Mouse (Mus musculus) stomach, embryonic 14.5 days (tissue): ENCODE results near the gene Olfr1045. TPM values are rescaled to one million over a fixed set of nuclear protein-coding genes. Genes with fewer than 3 reads are reported as not detected.
"Not testable (repeated sequence)": the region's sequence is repeated elsewhere in the genome, so short reads cannot be mapped to it uniquely, and the experiment has no call there.

Experiments used
- ATAC-seq: fragments of 200-750 bp; cut with Nextera tagmentation; 2 replicates; pipeline ENCODE4 v1.8.0; 2017; ENCODE audit warnings: low read depth, moderate TSS enrichment; ENCODE audit not compliant: insufficient number of reproducible peaks, insufficient read depth, low FRiP score
- H3K27ac ChIP-seq: fragments of 300-500 bp; sonication (generic); 2 replicates; pipeline ENCODE4 v1.5.1; 2014; ENCODE audit warnings: mild to moderate bottlenecking, low read length, moderate library complexity, mixed read lengths
- H3K27me3 ChIP-seq: fragments of 300-500 bp; sonication (generic); 2 replicates; pipeline ENCODE4 v1.6.1; 2014; ENCODE audit warnings: low read length, control low read depth, mixed read lengths; ENCODE audit not compliant: control insufficient read depth, insufficient read depth
- H3K36me3 ChIP-seq: fragments of 300-500 bp; sonication (generic); 2 replicates; pipeline ENCODE4 v1.6.1; 2014; ENCODE audit warnings: mild to moderate bottlenecking, control low read depth, low read length, moderate library complexity, mixed read lengths; ENCODE audit not compliant: control insufficient read depth, insufficient read depth
- H3K4me1 ChIP-seq: fragments of 300-500 bp; sonication (generic); 2 replicates; pipeline ENCODE4 v1.6.1; 2014; ENCODE audit warnings: low read length, control low read depth, mixed read lengths; ENCODE audit not compliant: control insufficient read depth, insufficient read depth
- H3K4me2 ChIP-seq: fragments of 300-500 bp; sonication (generic); replicated peaks from 2 replicates; pipeline ENCODE4 v1.6.1; 2014; ENCODE audit warnings: low read depth, low read length, control low read depth
- H3K4me3 ChIP-seq: fragments of 300-500 bp; sonication (generic); 2 replicates; pipeline ENCODE4 v1.5.1; 2014; ENCODE audit warnings: low read depth, low read length, control low read depth
- H3K9ac ChIP-seq: fragments of 300-500 bp; sonication (generic); replicated peaks from 2 replicates; pipeline ENCODE4 v1.6.1; 2014; ENCODE audit warnings: low read depth, mild to moderate bottlenecking, control low read depth, low read length, moderate library complexity, mixed read lengths
- H3K9me3 ChIP-seq: fragments of 300-500 bp; sonication (generic); 2 replicates; pipeline ENCODE4 v1.6.1; 2016; ENCODE audit warnings: low read depth, low read length, control low read depth; ENCODE audit not compliant: control insufficient read depth
- WGBS: fragments of 180-500 bp; shearing (Covaris S2); extraction: QIAGEN DNeasy Blood & Tissue Kit; methylation state at CpG from one replicate; pipeline ENCODE4 v1.1.7; 2014; 5-methylcytosine and 5-hydroxymethylcytosine counted together
- polyA plus RNA-seq: library from polyadenylated mRNA; unstranded; fragments of >200 nt; fragmentation: Nextera tagmentation; extraction: Ambion mirVana; gene quantifications from 2 replicates; pipeline ENCODE4 v1.2.1, GENCODE M21; 2014

Olfr1045 gene
- not detected in 2 replicates for polyA plus RNA-seq

DNA sequence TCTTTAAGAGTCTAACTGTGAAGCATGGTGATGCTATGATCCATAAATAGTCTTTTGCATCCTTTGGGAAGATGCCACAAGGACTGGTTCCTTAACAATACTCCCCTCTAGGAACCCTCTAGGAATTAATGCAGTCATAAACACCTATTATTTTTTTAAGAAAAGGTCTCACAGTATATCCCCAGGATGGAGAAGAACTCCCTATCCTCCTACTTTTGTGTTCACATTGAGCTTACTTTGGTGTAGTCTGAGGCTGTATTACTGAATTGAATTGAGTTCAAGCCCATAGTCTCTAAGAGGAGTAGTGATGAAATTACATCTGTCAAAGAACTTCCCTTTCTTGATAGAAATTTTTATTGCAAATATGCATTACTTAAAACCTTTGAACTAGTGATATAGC is at the start of gene Olfr1045:
Gene Olfr1045 (minus strand): TSS at position 101 of the 400 bp plus-strand sequence.
- no peaks in the 10 kb centered on the region for H3K36me3 ChIP-seq
- no peak within 1 kb of the TSS for H3K9ac ChIP-seq
- H3K27ac ChIP-seq, result no peak within 1 kb of the TSS
- no peak within 1 kb of the TSS for H3K4me2 ChIP-seq
- no peaks in the 10 kb centered on the region for H3K27me3 ChIP-seq
- H3K4me3 ChIP-seq, result no peak within 1 kb of the TSS
- no peak for ATAC-seq
- no peaks in the 10 kb centered on the region for H3K9me3 ChIP-seq
- H3K4me1 ChIP-seq, result no peaks in the 10 kb centered on the region

- H3K27ac ChIP-seq, result no peak within 1 kb of the TSS
- no peaks in the 10 kb centered on the region for H3K4me1 ChIP-seq
- H3K36me3 ChIP-seq, result no peaks in the 10 kb centered on the region
- H3K27me3 ChIP-seq, result no peaks in the 10 kb centered on the region
- no peak within 1 kb of the TSS for H3K9ac ChIP-seq
- H3K4me3 ChIP-seq, result no peak within 1 kb of the TSS
- no peak within 1 kb of the TSS for H3K4me2 ChIP-seq
- ATAC-seq, result no peak
- H3K9me3 ChIP-seq, result no peaks in the 10 kb centered on the region
Measured at GRCm38 (mm10) chr2:86240189-86240588, 37.4 kb upstream of the Olfr1045 start, which contains the start of gene Olfr1048. Gene Olfr1048 (minus strand): TSS chr2:86240289.

DNA sequence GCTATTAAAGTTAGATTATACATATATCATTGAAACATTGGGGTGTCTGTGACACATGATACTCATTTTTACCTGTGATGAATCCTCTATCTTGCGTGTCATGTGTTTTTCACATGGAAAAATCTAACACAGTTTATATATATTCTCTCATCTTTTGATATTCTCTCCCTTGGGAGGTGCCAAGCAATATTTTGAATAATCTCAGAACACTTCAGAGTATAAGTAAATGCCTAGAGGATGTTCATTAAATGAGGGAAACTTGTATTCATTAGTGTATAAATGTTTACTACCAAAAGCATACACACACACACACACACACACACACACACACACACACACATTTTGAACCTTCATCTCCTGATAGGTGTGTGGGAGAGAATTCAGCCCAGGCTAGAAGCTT is 28.5 kb upstream of the Olfr1045 start, which contains the start of gene Olfr1047:
Gene Olfr1047 (minus strand): TSS at position 101 of the 400 bp plus-strand sequence.
- H3K9me3 ChIP-seq, result no peaks in the 10 kb centered on the region
- ATAC-seq, result no peak
- H3K4me1 ChIP-seq, result no peaks in the 10 kb centered on the region
- H3K27ac ChIP-seq, result no peak within 1 kb of the TSS
- no peak within 1 kb of the TSS for H3K9ac ChIP-seq
- H3K36me3 ChIP-seq, result no peaks in the 10 kb centered on the region
- no peaks in the 10 kb centered on the region for H3K27me3 ChIP-seq
- H3K4me2 ChIP-seq, result no peak within 1 kb of the TSS
- H3K4me3 ChIP-seq, result no peak within 1 kb of the TSS
- 85% methylated on average over 1 of the region's 1 CpGs for WGBS

GRCm38 (mm10) chr2:86219214-86219613 is 16.4 kb upstream of the Olfr1045 start, which contains the start of gene Olfr1046:
Gene Olfr1046 (minus strand): TSS chr2:86219314.
- WGBS, result 75% methylated on average over 2 of the region's 2 CpGs
- H3K4me3 ChIP-seq, result no peak within 1 kb of the TSS
- no peak within 1 kb of the TSS for H3K9ac ChIP-seq
- no peaks in the 10 kb centered on the region for H3K36me3 ChIP-seq
- H3K27ac ChIP-seq, result no peak within 1 kb of the TSS
- no peak for ATAC-seq
- H3K4me1 ChIP-seq, result no peaks in the 10 kb centered on the region
- H3K4me2 ChIP-seq, result no peak within 1 kb of the TSS
- no peaks in the 10 kb centered on the region for H3K9me3 ChIP-seq
- H3K27me3 ChIP-seq, result no peaks in the 10 kb centered on the region

GRCm38 (mm10) chr2:86195863-86196262 is 6.9 kb downstream of the Olfr1045 start:
- no peaks in the 10 kb centered on the region for H3K9me3 ChIP-seq
- no peaks in the 10 kb centered on the region for H3K27me3 ChIP-seq
- H3K4me3 ChIP-seq, result no peak overlapping the region
- no peak overlapping the region for H3K27ac ChIP-seq
- WGBS, result 54% methylated on average over 1 of the region's 1 CpGs
- no peaks in the 10 kb centered on the region for H3K4me1 ChIP-seq
- H3K4me2 ChIP-seq, result no peak overlapping the region
- ATAC-seq, result no peak
- H3K36me3 ChIP-seq, result no peaks in the 10 kb centered on the region
- H3K9ac ChIP-seq, result no peak overlapping the region

- no peak within 1 kb of the TSS for H3K4me3 ChIP-seq
- no peak for ATAC-seq
Measured at GRCm38 (mm10) chr2:86185583-86185982, 17.2 kb downstream of the Olfr1045 start, which contains the start of gene Olfr52. Gene Olfr52 (minus strand): TSS chr2:86185683.

GRCm38 (mm10) chr2:86179950-86180349 is 22.9 kb downstream of the Olfr1045 start:
- Histone ChIP-seq H3K27me3 (no peaks in the 10 kb centered on the region), H3K27ac (no peak overlapping the region), H3K36me3 (no peaks in the 10 kb centered on the region), H3K4me3 (no peak overlapping the region), H3K9me3 (no peaks in the 10 kb centered on the region), H3K9ac (no peak overlapping the region), H3K4me2 (no peak overlapping the region), H3K4me1 (no peaks in the 10 kb centered on the region)
- no peak for ATAC-seq
- WGBS, result 70% methylated on average over 3 of the region's 3 CpGs

More at GRCm38 (mm10) chr2:86185583-86185982, 17.2 kb downstream of the Olfr1045 start, which contains the start of gene Olfr52:
- no peaks in the 10 kb centered on the region for H3K9me3 ChIP-seq
- H3K9ac ChIP-seq, result no peak within 1 kb of the TSS
- H3K27me3 ChIP-seq, result no peaks in the 10 kb centered on the region
- no peaks in the 10 kb centered on the region for H3K4me1 ChIP-seq
- H3K36me3 ChIP-seq, result no peaks in the 10 kb centered on the region
- H3K27ac ChIP-seq, result no peak within 1 kb of the TSS
- H3K4me2 ChIP-seq, result no peak within 1 kb of the TSS

DNA sequence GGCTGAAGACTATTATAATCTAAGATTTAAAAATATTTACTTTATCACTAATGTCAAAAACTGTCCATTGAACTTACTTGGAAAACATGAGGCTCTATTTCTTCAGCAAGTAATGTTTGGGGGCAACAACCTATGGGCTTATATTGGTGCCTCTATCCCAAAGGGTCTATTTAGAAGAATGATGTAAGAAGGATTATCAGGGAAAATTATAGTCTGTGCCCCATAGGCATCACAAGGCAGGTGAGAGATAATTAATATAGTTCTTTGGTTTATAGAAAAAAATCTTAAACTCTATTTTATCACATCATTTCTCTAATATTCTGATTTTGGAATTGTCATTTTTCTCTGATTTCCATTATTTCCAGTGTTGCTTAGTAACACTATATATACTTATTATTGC is 25.1 kb downstream of the Olfr1045 start, which contains the start of gene Olfr1044:
Gene Olfr1044 (minus strand): TSS at position 101 of the 400 bp plus-strand sequence.
- Histone ChIP-seq H3K27me3 (no peaks in the 10 kb centered on the region), H3K36me3 (no peaks in the 10 kb centered on the region), H3K9ac (no peak within 1 kb of the TSS), H3K4me2 (no peak within 1 kb of the TSS), H3K27ac (no peak within 1 kb of the TSS), H3K4me1 (no peaks in the 10 kb centered on the region), H3K9me3 (no peaks in the 10 kb centered on the region), H3K4me3 (no peak within 1 kb of the TSS)
- no peak for ATAC-seq

- not testable (repeated sequence) for H3K4me1 ChIP-seq, H3K36me3 ChIP-seq, H3K27me3 ChIP-seq, H3K4me2 ChIP-seq, H3K9ac ChIP-seq, ATAC-seq, H3K27ac ChIP-seq, H3K9me3 ChIP-seq, H3K4me3 ChIP-seq
- WGBS, result 81% methylated on average over 7 of the region's 7 CpGs
Measured at GRCm38 (mm10) chr2:86175422-86175821, 27.4 kb downstream of the Olfr1045 start.
